Mouse (Mus musculus) erythroblast, embryonic 14.5 days (primary cell): ENCODE results near the gene Shld2.

ENCODE experiments used
- GATA1 ChIP-seq: IDR thresholded peaks from 2 replicates; pipeline ENCODE4 v1.6.1; 2012; ENCODE audit warnings: low read length, inconsistent platforms, mixed read lengths
- TAL1 ChIP-seq: IDR thresholded peaks from 3 replicates; pipeline ENCODE4 v1.6.1; 2012; ENCODE audit warnings: low read length, inconsistent platforms, mixed read lengths

- TF ChIP-seq GATA1: no peak
- TF ChIP-seq TAL1: no peak
Measured at GRCm38 (mm10) chr14:34228830-34229506, 81.3 kb downstream of the Shld2 start.
